Mouse (Mus musculus): ENCODE results near the gene Spata3. TPM values are rescaled to one million over a fixed set of nuclear protein-coding genes. Genes with fewer than 3 reads are reported as not detected.

Spata3 gene
- total RNA-seq (2021) = not detected
- polyA plus RNA-seq (2012; rRNA removed) = 0.67 and 0.80 TPM in 2 replicates
- long read RNA-seq = 0 reads

DNA sequence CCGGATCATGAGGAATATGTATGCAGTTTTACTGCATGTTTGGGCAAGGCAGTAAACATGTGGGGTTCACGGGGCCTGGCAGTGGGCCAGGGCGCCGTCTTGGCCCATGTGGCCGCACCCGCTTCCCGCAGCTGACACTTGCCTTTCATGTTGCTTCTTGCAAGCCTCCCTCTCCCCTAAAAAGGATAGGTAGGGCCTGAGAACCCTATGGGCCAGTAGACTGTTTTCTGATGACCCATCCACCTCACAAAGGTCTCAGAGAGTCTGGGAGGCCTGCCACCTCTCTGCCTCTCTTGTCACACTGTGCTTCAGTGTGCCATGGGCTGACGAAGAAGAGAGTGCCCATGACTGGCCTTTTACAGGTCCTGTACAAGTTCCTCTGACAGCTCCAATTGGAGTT lies at the start of gene Spata3:
Spata3 (plus strand) TSS at position 301 of the 400 bp plus-strand sequence.
- intact Hi-C loops (cut with DNase I) = no loop called here
- no peak for DNase-seq
- no peaks in the 10 kb centered on the region for H3K36me3 ChIP-seq (ENCODE audit: control insufficient read depth, insufficient read depth, low read length)
- peaks cover 5% of the 10 kb centered on the region for H3K27me3 ChIP-seq (ENCODE audit: control insufficient read depth, insufficient read depth, low read length)
- H3K4me3 ChIP-seq = no peak within 1 kb of the TSS
- no peaks in the 10 kb centered on the region for H3K4me1 ChIP-seq (ENCODE audit: control insufficient read depth, insufficient read depth, low read length)
- H3K9ac ChIP-seq (ENCODE audit: low read depth, low read length) = no peak within 1 kb of the TSS
- H3K27ac ChIP-seq = no peak within 1 kb of the TSS
- no peak for TF ChIP-seq EP300 (IDR thresholded peaks at IDR 0.05; ENCODE audit: insufficient read depth, low read depth, low read length)
- TF ChIP-seq POLR2A (IDR thresholded peaks at IDR 0.05; ENCODE audit: insufficient read depth, low read depth, low read length) = no peak
- no peak for TF ChIP-seq CTCF (IDR thresholded peaks at IDR 0.05)
- 88% methylated on average over 8 of the region's 8 CpGs for WGBS
- H3K79me2 ChIP-seq (replicated peaks; ENCODE audit: control insufficient read depth, insufficient read depth, low read length) = no peaks in the 10 kb centered on the region

DNA sequence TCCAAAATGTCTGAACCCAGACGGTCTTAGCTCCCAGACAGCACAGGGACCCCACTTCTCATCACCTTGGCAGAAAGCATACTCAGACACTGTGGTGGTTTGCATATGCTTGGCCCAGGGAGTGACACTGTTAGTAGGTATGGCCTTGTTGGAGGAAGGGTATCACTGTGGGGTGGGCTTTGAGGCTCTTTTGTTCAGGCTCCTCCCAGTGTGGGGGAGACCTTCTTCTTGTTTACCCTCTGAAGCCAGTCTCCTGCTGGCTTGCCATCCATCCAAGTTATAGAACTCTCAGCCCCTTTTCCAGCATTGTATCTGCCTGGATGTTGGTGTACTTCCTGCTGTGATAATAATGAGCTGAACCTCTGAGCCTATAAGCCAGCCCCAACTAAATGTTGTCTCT lies 47.5 kb upstream of the Spata3 start:
- no peaks in the 10 kb centered on the region for H3K27me3 ChIP-seq (ENCODE audit: control insufficient read depth, insufficient read depth, low read length)
- 65% methylated on average over 1 of the region's 1 CpGs for WGBS
- intact Hi-C loops (cut with DNase I) = no loop called here
- H3K27ac ChIP-seq = no peak overlapping the region
- DNase-seq = no peak
- H3K36me3 ChIP-seq (ENCODE audit: control insufficient read depth, insufficient read depth, low read length) = no peaks in the 10 kb centered on the region
- H3K4me3 ChIP-seq = no peak overlapping the region
- H3K79me2 ChIP-seq (replicated peaks; ENCODE audit: control insufficient read depth, insufficient read depth, low read length) = no peaks in the 10 kb centered on the region
- no peaks in the 10 kb centered on the region for H3K4me1 ChIP-seq (ENCODE audit: control insufficient read depth, insufficient read depth, low read length)
- no peak overlapping the region for H3K9ac ChIP-seq (ENCODE audit: low read depth, low read length)
- TF ChIP-seq CTCF (IDR thresholded peaks at IDR 0.05) = no peak

GRCm38 (mm10) chr1:85969519-85969918 lies 47.1 kb upstream of the Spata3 start:
- H3K4me3 ChIP-seq = no peak overlapping the region
- H3K27ac ChIP-seq = no peak overlapping the region
- no peaks in the 10 kb centered on the region for H3K4me1 ChIP-seq (ENCODE audit: control insufficient read depth, insufficient read depth, low read length)
- H3K36me3 ChIP-seq (ENCODE audit: control insufficient read depth, insufficient read depth, low read length) = no peaks in the 10 kb centered on the region
- intact Hi-C loops (cut with DNase I) = no loop called here
- H3K9ac ChIP-seq (ENCODE audit: low read depth, low read length) = no peak overlapping the region
- TF ChIP-seq CTCF (IDR thresholded peaks at IDR 0.05) (no peak), POLR2A (IDR thresholded peaks at IDR 0.05; ENCODE audit: insufficient read depth, low read depth, low read length) (no peak), EP300 (IDR thresholded peaks at IDR 0.05; ENCODE audit: insufficient read depth, low read depth, low read length) (no peak)
- 73% methylated on average over 1 of the region's 1 CpGs for WGBS
- no peaks in the 10 kb centered on the region for H3K79me2 ChIP-seq (replicated peaks; ENCODE audit: control insufficient read depth, insufficient read depth, low read length)
- no peaks in the 10 kb centered on the region for H3K27me3 ChIP-seq (ENCODE audit: control insufficient read depth, insufficient read depth, low read length)
- DNase-seq = no peak

DNA sequence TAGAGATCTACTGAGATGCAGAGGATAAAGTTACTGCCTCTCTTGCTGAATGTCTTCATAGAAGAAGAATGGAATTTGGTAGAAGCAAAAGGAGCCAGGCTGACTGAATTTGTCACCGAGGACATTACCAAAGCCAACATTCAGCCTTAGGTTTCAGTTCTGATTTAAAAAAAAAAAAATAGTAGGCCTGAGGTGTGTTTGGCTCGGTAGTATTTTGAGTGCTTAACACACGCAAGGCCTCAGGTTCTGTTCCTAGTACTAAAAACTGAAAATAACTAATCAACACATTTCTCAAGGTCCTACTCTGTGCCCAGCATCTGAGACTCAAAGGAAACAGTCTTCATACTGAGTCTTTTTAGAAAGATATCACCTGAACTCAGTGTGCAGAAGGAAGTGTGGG lies 45.5 kb upstream of the Spata3 start:
- Histone ChIP-seq H3K79me2 (replicated peaks; ENCODE audit: control insufficient read depth, insufficient read depth, low read length) (no peaks in the 10 kb centered on the region), H3K4me3 (no peak overlapping the region), H3K4me1 (ENCODE audit: control insufficient read depth, insufficient read depth, low read length) (no peaks in the 10 kb centered on the region), H3K9ac (ENCODE audit: low read depth, low read length) (no peak overlapping the region), H3K36me3 (ENCODE audit: control insufficient read depth, insufficient read depth, low read length) (no peaks in the 10 kb centered on the region), H3K27ac (no peak overlapping the region), H3K27me3 (ENCODE audit: control insufficient read depth, insufficient read depth, low read length) (no peaks in the 10 kb centered on the region)
- WGBS = 87% methylated on average over 3 of the region's 3 CpGs
- DNase-seq = no peak
- intact Hi-C loops (cut with DNase I) = no loop called here
- TF ChIP-seq CTCF (IDR thresholded peaks at IDR 0.05) = no peak
- TF ChIP-seq POLR2A (IDR thresholded peaks at IDR 0.05; ENCODE audit: insufficient read depth, low read depth, low read length) = no peak
- TF ChIP-seq EP300 (IDR thresholded peaks at IDR 0.05; ENCODE audit: insufficient read depth, low read depth, low read length) = no peak

DNA sequence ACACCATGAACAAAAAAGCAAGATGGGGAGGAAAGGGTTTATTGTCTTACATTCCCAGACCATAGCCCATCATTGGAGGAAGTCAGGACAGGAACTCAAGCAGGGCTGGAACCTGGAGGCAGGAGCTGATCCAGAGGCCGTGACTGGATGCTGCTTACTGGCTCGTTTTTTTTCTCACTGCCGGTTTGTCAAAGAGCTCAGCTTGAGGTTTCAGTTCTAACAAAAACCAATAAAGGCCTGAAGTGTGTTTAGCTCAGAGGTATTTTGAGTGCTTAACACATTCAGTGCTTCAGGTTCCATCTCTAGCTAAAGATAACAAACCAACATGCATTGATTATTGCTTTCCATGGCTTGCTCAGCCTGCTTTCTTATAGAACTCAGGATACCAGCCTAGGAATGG lies 44.3 kb upstream of the Spata3 start:
- WGBS = 36% methylated on average over 3 of the region's 3 CpGs
- Histone ChIP-seq H3K79me2 (replicated peaks; ENCODE audit: control insufficient read depth, insufficient read depth, low read length) (no peaks in the 10 kb centered on the region), H3K4me1 (ENCODE audit: control insufficient read depth, insufficient read depth, low read length) (no peaks in the 10 kb centered on the region), H3K36me3 (ENCODE audit: control insufficient read depth, insufficient read depth, low read length) (no peaks in the 10 kb centered on the region), H3K27ac (no peak overlapping the region), H3K9ac (ENCODE audit: low read depth, low read length) (no peak overlapping the region), H3K4me3 (no peak overlapping the region), H3K27me3 (ENCODE audit: control insufficient read depth, insufficient read depth, low read length) (no peaks in the 10 kb centered on the region)
- TF ChIP-seq POLR2A (IDR thresholded peaks at IDR 0.05; ENCODE audit: insufficient read depth, low read depth, low read length) (no peak), EP300 (IDR thresholded peaks at IDR 0.05; ENCODE audit: insufficient read depth, low read depth, low read length) (no peak), CTCF (IDR thresholded peaks at IDR 0.05) (no peak)
- no peak for DNase-seq
- intact Hi-C loops (cut with DNase I) = no loop called here

GRCm38 (mm10) chr1:85973468-85973877 lies 43.1 kb upstream of the Spata3 start:
- H3K36me3 ChIP-seq (ENCODE audit: control insufficient read depth, insufficient read depth, low read length) = no peaks in the 10 kb centered on the region
- TF ChIP-seq POLR2A (IDR thresholded peaks at IDR 0.05; ENCODE audit: insufficient read depth, low read depth, low read length) (no peak), EP300 (IDR thresholded peaks at IDR 0.05; ENCODE audit: insufficient read depth, low read depth, low read length) (no peak), CTCF (IDR thresholded peaks at IDR 0.05) (no peak)
- intact Hi-C loops (cut with DNase I) = no loop called here
- H3K27ac ChIP-seq = no peak overlapping the region
- no peaks in the 10 kb centered on the region for H3K79me2 ChIP-seq (replicated peaks; ENCODE audit: control insufficient read depth, insufficient read depth, low read length)
- no peak overlapping the region for H3K4me3 ChIP-seq
- H3K9ac ChIP-seq (ENCODE audit: low read depth, low read length) = no peak overlapping the region
- no peaks in the 10 kb centered on the region for H3K4me1 ChIP-seq (ENCODE audit: control insufficient read depth, insufficient read depth, low read length)
- no peaks in the 10 kb centered on the region for H3K27me3 ChIP-seq (ENCODE audit: control insufficient read depth, insufficient read depth, low read length)
- WGBS = 91% methylated on average over 2 of the region's 2 CpGs
- DNase-seq = no peak

All from heart, adult 2 months (tissue).